Mouse (Mus musculus): ENCODE measurements around the gene Tab2. TPM values are rescaled to one million over a fixed set of nuclear protein-coding genes. Genes with fewer than 3 reads are reported as not detected.

Tab2 gene
- total and polyA plus RNA-seq, 3 experiments = 13.7 to 43.5 (median 30.4) TPM

DNA sequence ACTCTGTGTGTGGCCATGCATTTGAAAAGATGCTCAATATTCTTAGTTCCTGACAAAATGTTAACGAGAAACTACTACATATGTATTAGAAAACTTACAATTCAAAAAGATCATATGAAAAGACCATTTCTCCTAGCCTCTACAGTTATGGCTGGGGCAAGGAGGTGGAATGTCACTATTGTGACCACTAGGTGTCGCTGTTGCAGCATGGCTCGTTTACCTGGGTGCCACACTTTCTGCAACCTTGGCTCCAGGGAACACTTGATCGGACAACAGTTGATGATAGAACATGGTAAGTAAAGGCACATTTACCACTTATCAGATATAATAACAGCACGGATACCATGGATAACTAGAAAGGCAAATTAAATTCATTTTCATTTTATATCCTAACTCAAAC is 72.5 kb downstream of the Tab2 start:
- peak; percentile 80 for DNase-seq (ENCODE audit: extremely low read depth)
- Histone ChIP-seq H3K9ac (ENCODE audit: insufficient read depth, low read depth) (no peak overlapping the region), H3K36me3 (replicated peaks in 1 of 2; ENCODE audit: control insufficient read depth in 1 of 2, insufficient read depth in 1 of 2, low read length in 1 of 2) (no peaks in the 10 kb centered on the region), H3K9me3 (replicated peaks; ENCODE audit: low read length) (no peaks in the 10 kb centered on the region), H3K4me3 (replicated peaks in 1 of 3; ENCODE audit: low read depth in 2 of 3, low read length in 2 of 3, poor library complexity in 1 of 3) (no peak overlapping the region), H3K4me1 (ENCODE audit: control insufficient read depth in 1 of 2, insufficient read depth in 2 of 2) (no peaks in the 10 kb centered on the region), H3K79me2 (replicated peaks; ENCODE audit: control insufficient read depth, extremely low read depth, insufficient read depth, poor library complexity, severe bottlenecking) (no peaks in the 10 kb centered on the region), H3K4me2 (ENCODE audit: insufficient read depth, low read depth, poor library complexity, severe bottlenecking) (no peak overlapping the region), H3K27ac (ENCODE audit: insufficient read depth, low read depth) (no peak overlapping the region), H3K27me3 (replicated peaks) (no peaks in the 10 kb centered on the region)
- in situ Hi-C loops (cut with MboI; ENCODE audit: low pct_ligation_motif_present, low pct_unique_long_range_greater_than_20kb, low sequenced_read_pairs) = loop anchor here (5.0 to 25.0 kb wide), 3 partner anchors 311 to 829 kb away; no protein-coding TSS in a partner anchor
- dilution Hi-C loops (cut with MboI; ENCODE audit: extremely low pct_ligation_motif_present, extremely low pct_unique_long_range_greater_than_20kb, low sequenced_read_pairs) = no loop called here
- TF ChIP-seq CTCF (conservative IDR thresholded peaks at IDR 0.05 in 1 of 2, IDR thresholded peaks at IDR 0.05 in 1 of 2; ENCODE audit: low read depth in 2 of 2, low read length in 2 of 2) (peak; percentile 95 to 97), CHD1 (IDR thresholded peaks at IDR 0.05; ENCODE audit: low read depth, low read length) (no peak), ZC3H11A (IDR thresholded peaks at IDR 0.05; ENCODE audit: low read depth, low read length) (peak; percentile 98), MYC (IDR thresholded peaks at IDR 0.05; ENCODE audit: low read depth, low read length) (no peak), POLR2AphosphoS2 (IDR thresholded peaks at IDR 0.05; ENCODE audit: low read depth, low read length) (no peak), USF1 (IDR thresholded peaks at IDR 0.05; ENCODE audit: low read depth, low read length) (no peak), EP300 (IDR thresholded peaks at IDR 0.05; ENCODE audit: low read length) (no peak), CHD2 (IDR thresholded peaks at IDR 0.05; ENCODE audit: low read length) (no peak), TCF12 (IDR thresholded peaks at IDR 0.05; ENCODE audit: low read depth, low read length) (no peak), NRF1 (IDR thresholded peaks at IDR 0.05; ENCODE audit: low read depth, low read length) (no peak), SMC3 (IDR thresholded peaks at IDR 0.05; ENCODE audit: low read depth, low read length) (peak; percentile 99), POLR2A (IDR thresholded peaks at IDR 0.05; ENCODE audit: low read depth, low read length) (no peak)

DNA sequence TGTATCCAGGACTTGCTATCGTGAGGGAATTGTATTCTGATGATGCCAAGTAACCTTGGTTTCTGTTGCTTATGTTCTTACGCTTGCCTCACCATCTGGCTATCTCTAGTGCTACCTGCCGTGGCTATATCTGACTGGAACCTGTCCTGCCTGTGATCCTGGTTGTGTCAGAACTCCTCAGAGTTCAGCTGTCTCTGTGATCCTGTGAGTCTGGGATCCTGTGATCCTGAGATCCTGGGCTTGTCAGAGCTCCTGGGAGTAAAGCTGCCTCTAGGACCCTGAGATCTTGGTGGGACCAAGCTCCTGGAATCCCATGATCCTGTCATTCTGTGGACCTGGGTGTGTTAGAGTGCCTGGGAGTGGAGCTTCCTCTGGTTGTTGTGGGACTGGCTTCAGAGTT is 74.1 kb downstream of the Tab2 start:
- H3K9me3 ChIP-seq (replicated peaks; ENCODE audit: low read length) = no peaks in the 10 kb centered on the region
- H3K9ac ChIP-seq (ENCODE audit: insufficient read depth, low read depth) = no peak overlapping the region
- no peak overlapping the region for H3K27ac ChIP-seq (ENCODE audit: insufficient read depth, low read depth)
- H3K36me3 ChIP-seq (replicated peaks in 1 of 2; ENCODE audit: control insufficient read depth in 1 of 2, insufficient read depth in 1 of 2, low read length in 1 of 2) = no peaks in the 10 kb centered on the region
- H3K27me3 ChIP-seq (replicated peaks) = no peaks in the 10 kb centered on the region
- no peak overlapping the region for H3K4me2 ChIP-seq (ENCODE audit: insufficient read depth, low read depth, poor library complexity, severe bottlenecking)
- TF ChIP-seq POLR2A (IDR thresholded peaks at IDR 0.05; ENCODE audit: low read depth, low read length) (no peak), IRF4 (IDR thresholded peaks at IDR 0.05; ENCODE audit: low read depth, low read length) (no peak), ZNF384 (IDR thresholded peaks at IDR 0.05; ENCODE audit: low read depth, low read length) (no peak), ZC3H11A (IDR thresholded peaks at IDR 0.05; ENCODE audit: low read depth, low read length) (no peak), MAZ (IDR thresholded peaks at IDR 0.05; ENCODE audit: low read depth, low read length) (no peak), CHD1 (IDR thresholded peaks at IDR 0.05; ENCODE audit: low read depth, low read length) (no peak), NELFE (IDR thresholded peaks at IDR 0.05; ENCODE audit: low read depth, low read length) (no peak), GABPA (IDR thresholded peaks at IDR 0.05; ENCODE audit: insufficient replicate concordance, low read depth, low read length) (no peak), BHLHE40 (IDR thresholded peaks at IDR 0.05; ENCODE audit: low read depth, low read length) (no peak), USF1 (IDR thresholded peaks at IDR 0.05; ENCODE audit: low read depth, low read length) (no peak), ETS1 (conservative IDR thresholded peaks at IDR 0.05; ENCODE audit: low read depth, low read length) (no peak), JUND (conservative IDR thresholded peaks at IDR 0.05; ENCODE audit: low read depth, low read length) (no peak)
- H3K4me1 ChIP-seq (ENCODE audit: control insufficient read depth in 1 of 2, insufficient read depth in 2 of 2) = no peaks in the 10 kb centered on the region
- no peaks in the 10 kb centered on the region for H3K79me2 ChIP-seq (replicated peaks; ENCODE audit: control insufficient read depth, extremely low read depth, insufficient read depth, poor library complexity, severe bottlenecking)
- dilution Hi-C loops (cut with MboI; ENCODE audit: extremely low pct_ligation_motif_present, extremely low pct_unique_long_range_greater_than_20kb, low sequenced_read_pairs) (no loop called here), in situ Hi-C loops (cut with MboI; ENCODE audit: low pct_ligation_motif_present, low pct_unique_long_range_greater_than_20kb, low sequenced_read_pairs) (loop anchor here (5.0 to 25.0 kb wide), 3 partner anchors 313 to 830 kb away; no protein-coding TSS in a partner anchor)
- no peak overlapping the region for H3K4me3 ChIP-seq (replicated peaks in 1 of 3; ENCODE audit: low read depth in 2 of 3, low read length in 2 of 3, poor library complexity in 1 of 3)
- DNase-seq (ENCODE audit: extremely low read depth) = no peak
